Mouse (Mus musculus) midbrain, postnatal 0 days (tissue): Measurements from ENCODE around the gene Gtsf2. TPM values are rescaled to one million over a fixed set of nuclear protein-coding genes. Genes with fewer than 3 reads are reported as not detected.
"Not testable (repeated sequence)": the region's sequence is repeated elsewhere in the genome, so short reads cannot be mapped to it uniquely, and the experiment has no call there.

Source experiments
- ATAC-seq: fragments of 200-750 bp; cut with Nextera tagmentation; 2 replicates; pipeline ENCODE4 v1.8.0; 2017; ENCODE audit warnings: moderate number of reproducible peaks, mild to moderate bottlenecking, moderate TSS enrichment, moderate library complexity; ENCODE audit not compliant: low FRiP score
- DNase-seq: peaks from one replicate; pipeline ENCODE4 v3.0.0-alpha.2; 2015; ENCODE audit warnings: low spot score
- H3K27ac ChIP-seq: fragments of 300-500 bp; sonication (generic); 2 replicates; pipeline ENCODE4 v1.5.1; 2014; ENCODE audit warnings: low read depth, mild to moderate bottlenecking, low read length, mixed read lengths
- H3K27me3 ChIP-seq: fragments of 300-500 bp; sonication (generic); 2 replicates; pipeline ENCODE4 v1.6.1; 2014; ENCODE audit warnings: low read length, control low read depth, mixed read lengths; ENCODE audit not compliant: insufficient read depth
- H3K36me3 ChIP-seq: fragments of 300-500 bp; sonication (generic); 2 replicates; pipeline ENCODE4 v1.6.1; 2014; ENCODE audit warnings: low read length, control low read depth, mixed read lengths; ENCODE audit not compliant: insufficient read depth
- H3K4me1 ChIP-seq: fragments of 300-500 bp; sonication (generic); 2 replicates; pipeline ENCODE4 v1.6.1; 2014; ENCODE audit warnings: mild to moderate bottlenecking, control low read depth, antibody characterized with exemption, low read length, mixed read lengths; ENCODE audit not compliant: insufficient read depth
- H3K4me2 ChIP-seq: fragments of 300-500 bp; sonication (generic); 2 replicates; pipeline ENCODE4 v1.6.1; 2014; ENCODE audit warnings: low read depth, mild to moderate bottlenecking, low read length, mixed read lengths; ENCODE audit not compliant: poor library complexity, severe bottlenecking
- H3K4me3 ChIP-seq: fragments of 300-500 bp; sonication (generic); 2 replicates; pipeline ENCODE4 v1.5.1; 2014; ENCODE audit warnings: low read depth, mild to moderate bottlenecking, low read length, moderate library complexity
- H3K9ac ChIP-seq: fragments of 300-500 bp; sonication (generic); replicated peaks from 2 replicates; pipeline ENCODE4 v1.6.1; 2014; ENCODE audit warnings: mild to moderate bottlenecking, low read length, moderate library complexity, mixed read lengths; ENCODE audit not compliant: poor library complexity, severe bottlenecking
- H3K9me3 ChIP-seq: fragments of 300-500 bp; sonication (generic); 2 replicates; pipeline ENCODE4 v1.6.1; 2016; ENCODE audit warnings: low read length, control low read depth
- CTCF ChIP-seq: IDR thresholded peaks from 2 replicates; pipeline ENCODE4 v1.5.1; 2016; ENCODE audit warnings: antibody characterized with exemption, mild to moderate bottlenecking
- WGBS: fragments of 180-500 bp; shearing (Covaris S2); extraction: QIAGEN DNeasy Blood & Tissue Kit; methylation state at CpG from one replicate; pipeline ENCODE4 v1.1.7; 2014; 5-methylcytosine and 5-hydroxymethylcytosine counted together
- polyA plus RNA-seq: library from polyadenylated mRNA; unstranded; fragments of >200 nt; fragmentation: Nextera tagmentation; extraction: Ambion mirVana; gene quantifications from 2 replicates; pipeline ENCODE4 v1.2.1, GENCODE M21; 2015
- total RNA-seq: library from RNA; depleted of rRNA; stranded (reverse); fragments of >200 nt; gene quantifications from 2 replicates; pipeline ENCODE4 v1.2.3, GENCODE M21; 2014; rRNA removed

Gene Gtsf2
- total and polyA plus RNA-seq, 2 experiments from 2014 or later: 0.44 TPM; not detected in 1

- no peak overlapping the region for H3K4me3 ChIP-seq
- no peak overlapping the region for H3K9ac ChIP-seq
- H3K9me3 ChIP-seq: no peaks in the 10 kb centered on the region
- no peaks in the 10 kb centered on the region for H3K36me3 ChIP-seq
- H3K27me3 ChIP-seq: no peaks in the 10 kb centered on the region
- ATAC-seq (no peak), DNase-seq (peak; percentile 2)
- no peaks in the 10 kb centered on the region; the same call in 1 of the 2 replicates for H3K4me1 ChIP-seq
- no peak for TF ChIP-seq CTCF
- WGBS: 18% methylated on average over 2 of the region's 2 CpGs
- H3K27ac ChIP-seq: no peak overlapping the region; the same call in 1 of the 2 replicates
- no peak overlapping the region for H3K4me2 ChIP-seq
Observed at GRCm38 (mm10) chr15:103427017-103427416, 21.3 kb downstream of the Gtsf2 start.

DNA sequence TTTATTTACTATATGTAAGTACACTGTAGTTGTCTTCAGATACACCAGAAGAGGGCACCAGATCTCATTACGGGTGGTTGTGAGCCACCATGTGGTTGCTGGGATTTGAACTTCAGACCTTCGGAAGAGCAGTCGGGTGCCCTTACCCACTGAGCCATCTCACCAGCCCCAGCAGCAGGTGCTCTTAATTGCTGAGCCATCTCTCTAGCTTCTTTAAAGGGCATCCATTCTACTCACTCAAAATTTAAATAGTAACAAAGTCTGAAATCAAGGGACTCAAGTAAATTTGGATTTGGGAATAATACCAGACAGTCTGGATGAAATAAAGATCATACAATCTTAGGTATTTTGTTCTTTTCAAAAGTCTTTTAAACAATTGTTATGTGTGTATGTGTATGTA lies 42.7 kb downstream of the Gtsf2 start:
- ATAC-seq, H3K27ac ChIP-seq, H3K27me3 ChIP-seq, H3K4me3 ChIP-seq, H3K4me1 ChIP-seq, H3K4me2 ChIP-seq, DNase-seq, H3K36me3 ChIP-seq, H3K9ac ChIP-seq, H3K9me3 ChIP-seq: not testable (repeated sequence)
- WGBS: 100% methylated on average over 2 of the region's 3 CpGs

GRCm38 (mm10) chr15:103401361-103401760 lies 46.9 kb downstream of the Gtsf2 start:
- H3K4me3 ChIP-seq: no peak overlapping the region
- DNase-seq: no peak
- WGBS: 93% methylated on average over 5 of the region's 5 CpGs
- no peak overlapping the region for H3K4me2 ChIP-seq
- H3K9ac ChIP-seq: no peak overlapping the region
- H3K9me3 ChIP-seq: no peaks in the 10 kb centered on the region
- H3K27me3 ChIP-seq: no peaks in the 10 kb centered on the region
- H3K27ac ChIP-seq: no peak overlapping the region
- H3K4me1 ChIP-seq: no peaks in the 10 kb centered on the region
- no peak for TF ChIP-seq CTCF
- no peaks in the 10 kb centered on the region for H3K36me3 ChIP-seq
- no peak for ATAC-seq

- H3K9ac ChIP-seq: no peak overlapping the region
- H3K4me1 ChIP-seq: no peaks in the 10 kb centered on the region
- no peaks in the 10 kb centered on the region for H3K27me3 ChIP-seq
- ATAC-seq: no peak
- no peaks in the 10 kb centered on the region for H3K9me3 ChIP-seq
- no peak for TF ChIP-seq CTCF
- DNase-seq: no peak
- no peaks in the 10 kb centered on the region for H3K36me3 ChIP-seq
- no peak overlapping the region for H3K4me2 ChIP-seq
- H3K4me3 ChIP-seq: no peak overlapping the region
- no peak overlapping the region for H3K27ac ChIP-seq
Observed at GRCm38 (mm10) chr15:103393577-103393976, 54.7 kb downstream of the Gtsf2 start.

Other genes starting within 250 kb of the Gtsf2 start
- 190 and 229 TPM in 2 replicates for gene Cbx5, start 208.7 kb downstream of the Gtsf2 start, total RNA-seq
- 101 and 106 TPM in 2 replicates for gene Cbx5, start 208.7 kb downstream of the Gtsf2 start, polyA plus RNA-seq
- 142 and 190 TPM in 2 replicates for gene Hnrnpa1, start 208.0 kb downstream of the Gtsf2 start, total RNA-seq
- gene Hnrnpa1, start 208.0 kb downstream of the Gtsf2 start, polyA plus RNA-seq: 540 and 609 TPM in 2 replicates
- gene Nfe2, start 190.1 kb downstream of the Gtsf2 start, total RNA-seq: 0.99 and 3.2 TPM in 2 replicates
- 0.26 and 0.32 TPM in 2 replicates for gene Nfe2, start 190.1 kb downstream of the Gtsf2 start, polyA plus RNA-seq
- 127 and 151 TPM in 2 replicates for gene Copz1, start 175.8 kb downstream of the Gtsf2 start, total RNA-seq
- gene Copz1, start 175.8 kb downstream of the Gtsf2 start, polyA plus RNA-seq: 178 and 184 TPM in 2 replicates
- 0.27 TPM in 1 of 2 replicates, not detected in the other for gene Gpr84, start 137.9 kb downstream of the Gtsf2 start, total RNA-seq
- 0.29 and 0.37 TPM in 2 replicates for gene Gpr84, start 137.9 kb downstream of the Gtsf2 start, polyA plus RNA-seq
- gene Zfp385a, start 108.4 kb downstream of the Gtsf2 start, total RNA-seq: 22.0 and 26.5 TPM in 2 replicates
- 26.9 and 28.8 TPM in 2 replicates for gene Zfp385a, start 108.4 kb downstream of the Gtsf2 start, polyA plus RNA-seq
- 4.8 and 6.8 TPM in 2 replicates for gene Itga5, start 81.7 kb downstream of the Gtsf2 start, total RNA-seq
- gene Itga5, start 81.7 kb downstream of the Gtsf2 start, polyA plus RNA-seq: 3.8 TPM in 2 replicates
- not detected in 2 replicates for gene Gtsf1, start 18.0 kb downstream of the Gtsf2 start, total RNA-seq
- 0.50 TPM in 1 of 2 replicates, not detected in the other for gene Gtsf1, start 18.0 kb downstream of the Gtsf2 start, polyA plus RNA-seq
- 4.6 and 4.7 TPM in 2 replicates for gene Nckap1l, start 5.3 kb upstream of the Gtsf2 start, total RNA-seq
- 2.0 and 2.4 TPM in 2 replicates for gene Nckap1l, start 5.3 kb upstream of the Gtsf2 start, polyA plus RNA-seq
- gene Pde1b, start 54.6 kb upstream of the Gtsf2 start, total RNA-seq: 112 TPM in 2 replicates
- 69.3 and 74.6 TPM in 2 replicates for gene Pde1b, start 54.6 kb upstream of the Gtsf2 start, polyA plus RNA-seq
- 111 and 156 TPM in 2 replicates for gene Ppp1r1a, start 89.5 kb upstream of the Gtsf2 start, total RNA-seq
- gene Ppp1r1a, start 89.5 kb upstream of the Gtsf2 start, polyA plus RNA-seq: 230 TPM in 2 replicates
- not detected in 2 replicates for gene Glycam1, start 116.6 kb upstream of the Gtsf2 start, total RNA-seq
- not detected in 2 replicates for gene Glycam1, start 116.6 kb upstream of the Gtsf2 start, polyA plus RNA-seq